Mouse (Mus musculus): ENCODE results near the gene Hba-a2. TPM values are rescaled to one million over a fixed set of nuclear protein-coding genes. Genes with fewer than 3 reads are reported as not detected.
"Not testable (repeated sequence)": the region's sequence is repeated elsewhere in the genome, so short reads cannot be mapped to it uniquely, and the experiment has no call there.

The Hba-a2 gene
- total RNA-seq, 2 experiments from 2014 or later, result 1,676 to 2,955 TPM

DNA sequence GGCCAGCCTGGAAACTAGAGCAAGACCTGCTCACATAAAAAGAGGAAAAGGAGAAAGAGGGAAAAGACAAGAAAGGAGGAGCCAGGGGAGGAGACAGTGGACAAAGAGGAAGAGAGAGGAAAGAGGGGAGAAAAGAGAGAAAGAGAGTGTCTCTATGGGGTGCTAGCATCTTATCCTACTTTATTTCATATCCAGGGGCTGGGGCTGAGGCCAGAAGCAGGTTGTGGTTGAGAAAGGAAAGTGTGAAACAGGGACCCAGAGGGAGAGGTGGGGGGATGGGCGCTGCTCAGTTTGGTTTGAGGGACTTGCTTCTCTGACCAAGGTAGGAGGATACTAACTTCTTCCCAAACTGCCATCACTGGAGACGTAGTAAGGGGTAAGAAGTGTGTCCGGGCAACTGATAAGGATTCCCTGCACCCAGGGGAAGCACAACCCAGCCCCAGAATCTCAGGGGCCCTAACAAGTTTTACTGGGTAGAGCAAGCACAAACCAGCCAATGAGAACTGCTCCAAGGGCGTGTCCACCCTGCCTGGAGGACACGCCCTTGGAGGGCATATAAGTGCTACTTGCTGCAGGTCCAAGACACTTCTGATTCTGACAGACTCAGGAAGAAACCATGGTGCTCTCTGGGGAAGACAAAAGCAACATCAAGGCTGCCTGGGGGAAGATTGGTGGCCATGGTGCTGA lies 13.1 kb upstream of the Hba-a2 start, which contains the start of gene Hba-a1:
TSS of gene Hba-a1 (plus strand) at position 421 of the 687 bp plus-strand sequence.
- not testable (repeated sequence) for DNase-seq

DNA sequence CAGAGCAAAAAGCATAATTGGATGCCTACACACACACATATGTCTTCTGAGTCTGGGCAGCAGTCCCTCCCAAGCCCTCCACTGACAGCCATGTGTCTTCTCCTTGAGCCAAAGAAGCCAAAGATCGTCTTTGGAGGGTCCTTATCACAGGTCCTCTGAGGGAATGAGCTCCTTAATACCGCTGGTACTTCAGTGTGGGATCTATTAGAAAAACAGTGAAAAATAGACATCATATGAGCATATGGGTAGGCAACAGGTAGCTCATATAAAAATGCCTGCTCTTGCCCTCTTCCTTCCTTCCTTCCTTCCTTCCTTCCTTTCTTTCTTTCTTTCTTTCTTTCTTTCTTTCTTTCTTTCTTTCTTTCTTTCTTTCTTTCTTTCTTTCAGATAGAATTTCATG lies 11.7 kb upstream of the Hba-a2 start:
- not testable (repeated sequence) for DNase-seq

DNA sequence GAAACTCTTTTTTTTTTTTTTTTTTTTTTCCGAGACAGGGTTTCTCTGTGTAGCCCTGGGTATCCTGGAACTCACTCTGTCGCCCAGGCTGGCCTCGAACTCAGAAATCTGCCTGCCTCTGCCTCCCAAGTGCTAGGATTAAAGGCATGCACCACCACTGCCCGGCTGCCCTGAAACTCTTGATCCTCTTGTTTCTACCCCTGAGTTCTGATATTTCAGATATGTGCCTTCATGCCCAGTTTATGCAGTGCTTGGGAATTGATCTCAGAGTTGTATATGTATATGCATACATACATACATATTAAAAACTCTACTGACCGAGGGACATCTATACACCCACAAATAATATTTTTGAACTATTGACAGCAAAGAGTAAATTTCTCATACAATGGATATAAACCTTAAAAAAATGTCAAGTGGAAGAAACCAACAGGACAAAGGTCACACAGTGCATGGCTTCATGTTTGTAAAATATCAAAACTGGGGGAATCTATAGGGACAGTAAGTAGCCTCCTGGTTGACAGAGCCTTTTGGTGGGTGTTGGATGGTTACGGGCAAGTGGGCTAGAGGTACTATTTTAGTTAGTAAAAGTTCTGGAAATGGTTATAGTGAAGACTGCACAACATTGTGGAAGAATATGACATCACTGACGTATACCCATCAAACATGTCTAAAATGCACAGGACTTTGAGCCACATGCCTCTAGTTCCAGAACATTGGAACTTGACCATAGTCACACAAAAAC lies 11.1 kb upstream of the Hba-a2 start:
- DNase-seq, result no peak

DNA sequence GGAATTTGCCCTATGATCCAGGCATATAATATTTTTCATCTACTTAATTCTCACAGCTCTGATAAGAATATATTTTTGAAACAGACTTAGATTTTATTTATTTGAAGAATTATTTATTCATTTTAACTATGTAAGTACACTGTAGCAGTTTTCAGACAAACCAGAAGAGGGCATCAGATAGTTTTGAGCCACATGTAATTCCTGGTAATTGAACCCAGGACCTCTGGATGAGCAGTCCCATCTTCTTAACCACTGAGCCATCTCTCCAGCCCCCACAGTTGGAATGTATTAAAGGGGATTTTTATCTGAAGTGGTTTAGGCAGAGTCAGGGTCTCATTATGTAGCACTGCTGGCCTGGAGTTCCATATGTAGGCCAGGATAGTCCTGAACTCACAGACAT lies 10.4 kb upstream of the Hba-a2 start:
- not testable (repeated sequence) for DNase-seq

DNA sequence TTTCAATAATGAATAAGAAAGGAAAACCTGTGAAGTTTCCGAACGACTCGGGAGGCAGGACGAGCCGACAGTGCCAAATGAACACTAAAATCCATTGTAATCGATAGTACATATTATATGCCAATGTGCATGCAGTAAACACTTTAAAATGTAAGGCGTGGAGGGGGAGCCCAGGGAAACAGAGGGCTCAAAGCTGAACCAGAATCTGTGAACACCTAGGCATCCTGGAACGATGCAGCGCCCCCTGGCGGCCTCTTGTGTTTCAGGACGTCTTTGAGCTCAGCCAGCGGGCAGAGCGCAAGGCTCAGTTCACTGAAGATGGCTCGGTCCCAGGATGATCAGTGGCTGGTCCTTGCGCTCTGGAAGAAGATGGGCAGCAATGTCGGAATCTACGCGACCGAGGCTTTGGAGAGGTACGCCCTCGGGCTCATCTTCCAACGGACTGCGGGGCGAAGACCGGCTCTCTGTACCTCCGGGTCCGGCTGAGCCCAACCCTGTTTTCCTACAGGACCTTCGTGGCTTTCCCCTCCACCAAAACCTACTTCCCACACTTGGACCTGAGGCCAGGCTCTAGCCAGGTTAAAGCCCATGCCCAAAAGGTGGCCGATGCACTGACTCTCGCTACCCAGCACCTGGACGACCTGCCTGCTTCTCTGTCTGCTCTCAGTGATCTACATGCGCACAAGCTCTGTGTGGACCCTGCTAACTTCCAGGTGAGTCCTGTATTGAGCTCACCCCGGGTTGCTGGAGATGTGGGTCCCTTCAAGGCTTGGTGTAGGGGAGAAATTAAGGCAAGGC lies 9.4 kb upstream of the Hba-a2 start, which contains the start of gene Hbq1b:
TSS of gene Hbq1b (plus strand) at position 271 of the 798 bp plus-strand sequence.
- DNase-seq, result peak; percentile 81 to 84

DNA sequence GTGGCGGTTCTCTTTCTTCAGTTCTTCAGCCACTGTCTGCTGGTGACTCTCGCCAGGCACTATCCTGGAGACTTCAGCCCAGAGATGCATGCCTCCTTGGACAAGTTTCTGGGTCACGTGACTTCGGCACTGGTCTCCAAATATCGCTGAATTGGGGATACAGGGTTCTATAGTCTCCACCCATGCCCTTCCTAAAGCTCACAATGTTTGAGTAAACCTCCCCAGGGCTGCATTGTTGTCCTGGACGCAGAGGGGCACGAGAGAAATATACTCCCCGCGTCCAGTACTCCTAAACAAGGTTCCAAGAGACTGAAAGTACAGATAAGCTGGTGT lies 8.8 kb upstream of the Hba-a2 start:
- no peak for DNase-seq

DNA sequence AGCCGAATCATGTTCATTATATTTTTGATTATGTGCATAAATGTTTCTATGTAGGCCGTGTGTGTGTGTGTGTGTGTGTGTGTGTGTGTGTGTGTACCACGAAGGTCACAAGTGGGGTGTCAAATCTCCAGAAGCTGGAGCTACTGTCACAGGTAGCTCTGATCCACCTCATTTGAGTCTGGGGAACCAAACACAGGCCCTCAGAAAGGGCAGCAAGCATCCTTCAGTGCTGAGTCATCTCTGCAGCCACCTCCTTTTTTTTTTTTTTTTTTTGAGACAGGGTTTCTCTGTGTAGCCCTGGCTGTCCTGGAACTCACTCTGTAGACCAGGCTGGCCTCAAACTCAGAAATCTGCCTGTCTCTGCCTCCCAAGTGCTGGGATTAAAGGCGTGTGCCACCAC lies 3.5 kb upstream of the Hba-a2 start:
- not testable (repeated sequence) for DNase-seq

DNA sequence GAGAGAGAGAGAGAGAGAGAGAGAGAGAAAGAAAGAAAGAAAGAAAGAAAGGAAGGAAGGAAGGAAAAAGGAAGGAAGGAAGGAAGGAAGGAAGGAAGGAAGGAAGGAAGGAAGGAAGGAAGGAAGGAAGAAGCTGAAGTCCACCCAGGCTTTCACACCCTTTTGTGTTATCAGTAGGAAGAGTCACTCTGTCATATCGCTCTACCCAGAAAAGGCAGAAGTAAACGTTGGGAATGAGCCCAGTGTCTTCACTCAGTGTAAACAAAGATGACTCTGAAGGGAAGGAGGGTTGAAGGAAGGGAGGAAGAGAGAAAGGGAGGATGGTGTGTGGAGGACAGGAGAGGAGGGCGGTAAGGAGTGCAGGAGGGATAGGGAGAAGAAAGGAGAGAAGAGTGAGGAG lies 2.8 kb upstream of the Hba-a2 start:
- DNase-seq, result not testable (repeated sequence)

DNA sequence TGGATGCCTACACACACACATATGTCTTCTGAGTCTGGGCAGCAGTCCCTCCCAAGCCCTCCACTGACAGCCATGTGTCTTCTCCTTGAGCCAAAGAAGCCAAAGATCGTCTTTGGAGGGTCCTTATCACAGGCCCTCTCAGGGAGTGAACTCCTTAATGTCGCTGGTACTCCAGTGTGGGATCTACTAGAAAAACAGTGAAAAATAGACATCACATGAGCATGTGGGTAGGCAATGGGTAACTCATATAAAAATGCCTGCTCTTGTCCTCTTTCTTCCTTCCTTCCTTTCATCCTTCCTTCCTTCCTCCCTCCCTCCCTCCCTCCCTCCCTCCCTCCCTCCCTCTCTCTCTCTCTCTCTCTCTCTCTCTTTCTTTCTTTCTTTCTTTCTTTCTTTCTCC lies 1.1 kb downstream of the Hba-a2 start:
- DNase-seq, result not testable (repeated sequence)

DNA sequence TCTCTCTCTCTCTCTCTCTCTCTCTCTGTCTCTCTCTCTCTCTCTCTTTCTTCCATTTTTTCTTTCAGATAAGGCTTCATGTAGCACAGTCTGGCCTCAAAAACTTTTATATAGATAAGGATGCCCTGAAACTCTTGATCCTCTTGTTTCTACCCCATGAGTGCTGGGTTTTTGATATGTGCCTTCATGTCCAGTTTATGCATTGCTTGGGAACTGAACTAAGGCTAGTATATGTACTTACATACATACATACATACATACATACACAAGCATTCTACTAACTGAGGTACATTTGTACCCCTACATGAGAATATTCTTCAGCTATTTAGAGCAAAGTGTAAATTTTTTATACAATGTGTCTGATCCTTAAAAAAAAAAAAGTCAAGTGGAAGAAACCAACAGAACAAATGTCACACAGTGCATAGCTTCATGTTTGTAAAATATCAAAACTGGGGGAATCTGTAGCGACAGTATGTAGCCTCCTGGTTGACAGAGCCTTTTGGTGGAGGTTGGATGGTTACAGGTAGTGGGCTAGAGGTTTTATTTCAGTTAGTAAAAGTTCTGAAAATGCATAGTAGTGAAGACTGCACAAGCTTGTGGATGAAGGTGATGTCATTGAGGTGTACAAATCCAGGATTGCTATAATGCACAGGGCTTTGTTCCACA lies 1.7 kb downstream of the Hba-a2 start:
- no peak for DNase-seq

DNA sequence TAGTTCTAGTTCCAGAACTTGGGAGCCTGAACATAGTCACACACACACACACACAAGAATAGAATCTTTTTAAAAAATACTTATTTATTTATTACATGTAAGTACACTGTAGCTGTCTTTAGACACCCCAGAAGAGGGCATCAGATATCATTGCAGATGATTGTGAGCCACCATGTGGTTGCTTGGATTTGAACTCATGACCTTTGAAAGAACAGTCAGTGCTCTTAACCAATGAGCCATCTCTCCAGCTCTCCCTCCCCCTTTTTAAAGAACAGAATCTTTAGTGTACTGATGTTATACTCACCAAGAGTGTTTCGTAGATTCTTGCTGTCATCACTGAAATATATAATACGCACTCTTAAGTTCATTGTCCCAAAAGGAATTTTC lies 2.2 kb downstream of the Hba-a2 start:
- DNase-seq, result no peak

DNA sequence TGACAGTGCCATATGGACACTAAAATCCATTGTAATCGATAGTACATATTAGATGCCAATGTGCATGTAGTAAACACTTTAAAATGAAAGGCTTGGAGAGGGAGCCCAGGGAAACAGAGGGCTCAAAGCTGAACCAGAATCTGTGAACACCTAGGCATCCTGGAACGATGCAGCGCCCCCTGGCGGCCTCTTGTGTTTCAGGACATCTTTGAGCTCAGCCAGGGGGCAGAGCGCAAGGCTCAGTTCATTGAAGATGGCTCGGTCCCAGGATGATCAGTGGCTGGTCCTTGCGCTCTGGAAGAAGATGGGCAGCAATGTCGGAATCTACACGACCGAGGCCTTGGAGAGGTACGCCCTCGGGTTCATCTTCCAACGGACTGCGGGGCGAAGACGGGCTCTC lies 3.6 kb downstream of the Hba-a2 start, which contains the start of gene Hbq1a:
TSS of gene Hbq1a (plus strand) at position 205 of the 400 bp plus-strand sequence.
- DNase-seq, result peak; percentile 59 to 71

DNA sequence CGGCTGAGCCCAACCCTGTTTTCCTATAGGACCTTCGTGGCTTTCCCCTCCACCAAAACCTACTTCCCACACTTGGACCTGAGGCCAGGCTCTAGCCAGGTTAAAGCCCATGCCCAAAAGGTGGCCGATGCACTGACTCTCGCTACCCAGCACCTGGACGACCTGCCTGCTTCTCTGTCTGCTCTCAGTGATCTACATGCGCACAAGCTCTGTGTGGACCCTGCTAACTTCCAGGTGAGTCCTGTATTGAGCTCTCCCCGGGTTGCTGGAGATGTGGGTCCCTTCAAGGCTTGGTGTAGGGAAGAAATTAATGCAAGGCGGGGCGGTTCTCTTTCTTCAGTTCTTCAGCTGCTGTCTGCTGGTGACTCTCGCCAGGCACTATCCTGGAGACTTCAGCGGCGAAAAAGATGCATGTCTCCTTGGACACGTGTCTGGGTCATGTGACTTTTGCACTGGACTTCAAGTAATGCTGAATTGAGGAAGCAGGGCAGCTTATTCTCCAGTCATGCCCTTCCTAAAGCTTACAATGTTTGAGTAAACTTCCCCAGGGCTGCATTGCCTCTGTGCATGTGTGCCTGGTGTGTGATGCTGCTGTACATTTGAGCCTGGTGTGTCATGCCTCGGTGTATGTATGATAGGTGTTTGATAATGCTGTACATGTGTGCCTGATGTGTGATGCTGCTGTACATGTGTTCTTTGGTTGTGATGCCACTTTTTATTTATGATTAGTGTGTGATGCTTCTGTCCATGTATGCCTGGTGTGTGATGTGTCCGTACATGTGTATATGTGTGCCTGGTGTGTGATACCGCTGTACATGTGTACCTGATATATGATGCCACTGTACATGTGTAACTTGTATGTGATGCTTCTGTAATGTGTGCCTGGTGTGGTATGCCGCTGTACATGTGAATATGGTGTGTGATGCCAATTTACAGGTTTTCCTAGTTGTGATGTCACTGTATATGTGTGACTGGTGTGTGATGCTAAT lies 4.3 kb downstream of the Hba-a2 start:
- DNase-seq, result no peak

DNA sequence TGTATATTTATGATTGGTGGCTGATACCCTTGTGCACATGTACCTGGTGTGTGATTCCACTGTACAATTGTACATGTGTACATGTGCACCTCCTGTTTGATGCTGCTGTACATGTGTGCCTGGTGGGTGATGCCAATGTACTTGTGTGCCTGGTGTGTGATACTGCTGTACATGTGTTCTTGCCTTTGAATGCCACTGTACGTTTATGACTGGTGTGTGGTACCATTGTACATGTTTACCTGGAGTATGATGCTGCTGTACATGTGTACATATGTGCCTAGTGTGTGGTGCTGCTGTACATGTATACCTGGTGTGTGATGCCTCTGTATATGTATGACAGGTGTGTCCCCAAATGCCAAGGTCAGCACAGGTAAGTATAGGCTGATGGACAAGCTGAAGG lies 5.2 kb downstream of the Hba-a2 start:
- DNase-seq, result no peak

DNA sequence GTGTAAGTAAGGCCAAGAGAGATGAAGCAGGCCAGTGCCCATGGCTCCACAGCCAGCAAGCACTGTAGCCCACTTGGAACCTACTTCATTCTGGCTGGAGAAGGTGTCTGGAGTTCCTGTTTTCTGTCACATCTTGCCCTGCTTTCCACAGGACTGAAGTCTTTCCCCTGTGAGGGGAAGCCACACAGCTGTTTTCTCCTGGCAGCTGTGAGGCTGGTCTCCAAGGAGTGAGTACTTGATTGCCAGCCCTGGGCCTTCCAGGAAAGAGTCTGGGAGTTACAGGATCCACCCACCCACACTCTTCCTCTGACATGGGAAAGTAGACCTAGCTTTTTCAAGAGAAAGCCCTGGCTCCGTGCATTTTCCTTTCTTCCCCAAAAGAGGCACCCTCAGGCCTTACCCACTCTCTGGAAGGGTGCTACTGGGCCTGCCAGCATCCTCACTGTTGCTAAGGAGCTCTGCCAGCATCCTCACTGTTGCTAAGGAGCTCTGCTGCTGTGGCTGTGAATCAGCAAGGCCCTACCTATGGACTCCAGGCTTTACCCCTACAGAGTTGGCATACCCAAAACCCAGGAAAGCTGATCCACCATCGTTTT lies 6.6 kb downstream of the Hba-a2 start:
- DNase-seq, result no peak

DNA sequence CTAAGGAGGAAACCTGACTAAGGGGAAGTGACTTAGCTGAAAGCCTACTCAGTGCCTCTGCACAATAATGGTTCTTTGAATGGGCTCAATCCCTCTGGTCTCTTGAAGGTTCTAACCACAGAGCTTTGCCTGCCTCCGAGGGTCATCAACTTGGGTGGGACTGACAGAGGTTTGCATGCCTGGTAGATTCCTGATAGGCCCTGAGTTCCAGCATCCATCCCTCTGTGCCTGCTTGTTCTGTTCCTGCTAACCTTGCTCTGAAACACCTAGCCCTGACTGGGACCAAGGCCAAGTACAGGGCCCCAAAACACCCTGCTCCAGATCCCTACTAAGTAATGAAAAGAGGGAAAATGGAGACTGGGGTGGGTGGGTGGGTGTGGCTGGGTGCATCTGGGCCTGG lies 7.2 kb downstream of the Hba-a2 start:
- DNase-seq, result no peak

DNA sequence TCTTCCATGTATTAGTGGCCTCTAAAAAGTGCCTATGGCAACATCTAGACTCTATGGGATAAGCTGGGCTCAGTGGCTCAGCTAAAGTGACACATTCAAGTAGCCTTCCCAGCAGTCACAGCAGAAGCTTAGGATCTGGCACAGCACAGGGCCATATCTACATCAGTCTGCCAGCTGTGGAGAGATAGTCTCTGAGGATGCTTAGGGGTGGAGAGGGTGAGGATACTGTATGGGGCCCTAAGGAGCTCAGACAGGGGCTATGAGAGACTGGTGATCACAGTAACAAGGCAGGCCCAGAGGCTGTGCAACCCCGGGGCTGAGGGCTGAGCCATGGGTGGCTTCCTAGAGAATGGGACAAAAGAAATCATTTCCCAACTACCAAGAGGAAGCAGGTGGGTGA lies 10.7 kb downstream of the Hba-a2 start:
- no peak for DNase-seq

DNA sequence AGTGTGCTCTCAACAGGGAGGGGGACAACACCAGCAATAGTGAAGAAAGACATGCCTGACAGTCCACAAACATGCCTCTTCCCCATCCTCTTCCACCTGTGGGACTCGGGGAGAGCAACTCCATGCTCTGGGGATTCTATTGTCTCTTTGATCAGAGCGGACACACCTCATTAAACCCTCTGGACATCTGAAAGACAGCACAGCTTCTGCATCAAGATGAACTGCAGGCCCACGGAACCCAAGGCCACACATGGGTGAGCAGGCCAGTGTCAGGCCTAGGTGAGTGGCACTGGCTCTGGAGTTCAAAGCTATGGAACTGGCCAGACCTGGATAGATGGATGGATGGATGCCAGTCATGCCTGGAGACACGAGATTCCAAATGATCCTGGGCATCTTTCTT lies 13.2 kb downstream of the Hba-a2 start:
- no peak for DNase-seq

DNA sequence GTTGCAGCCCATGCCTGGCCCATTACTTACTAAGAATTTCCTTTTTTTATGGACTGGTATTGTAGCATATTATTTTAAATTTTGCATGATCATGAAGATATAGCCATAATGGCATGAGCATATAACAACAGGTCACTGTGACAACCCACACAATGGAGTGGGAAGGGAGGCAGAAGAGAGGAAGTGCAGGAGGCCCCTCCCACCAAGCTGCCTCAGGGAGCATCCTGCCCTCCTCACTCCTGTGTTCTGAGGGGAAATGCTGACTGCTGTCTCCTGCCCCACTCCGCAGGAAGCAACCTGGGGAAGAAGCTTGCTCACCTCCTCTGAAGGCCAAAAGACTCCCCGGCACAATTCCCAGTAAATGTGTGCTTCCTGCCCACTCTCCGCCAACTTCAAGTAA lies 13.6 kb downstream of the Hba-a2 start:
- no peak for DNase-seq

DNA sequence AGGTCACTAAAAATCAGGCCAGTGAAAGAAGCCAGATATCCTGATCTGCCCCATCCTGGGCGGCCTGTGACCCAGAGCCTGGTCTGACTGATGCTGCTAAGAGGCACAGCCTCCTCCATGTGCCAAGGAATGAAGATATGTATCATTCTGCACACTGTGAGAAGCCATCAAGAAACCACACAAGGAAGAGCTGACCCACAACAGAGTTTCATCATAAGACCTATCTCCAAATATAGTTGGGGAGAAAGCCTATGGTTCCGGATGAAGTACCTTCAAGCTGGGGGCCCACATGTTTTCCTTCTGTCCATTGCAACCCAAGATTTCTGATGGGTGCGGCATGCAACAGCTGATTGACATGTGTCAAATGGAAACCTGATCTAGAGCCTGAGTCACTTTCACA lies 19.7 kb downstream of the Hba-a2 start:
- DNase-seq, result no peak

Measured in adrenal gland, postnatal 36 days (tissue).